Mouse (Mus musculus) stomach, postnatal 0 days (tissue): ENCODE measurements around the gene Asb16.

Experiments used
- CTCF ChIP-seq: IDR thresholded peaks from 2 replicates; pipeline ENCODE4 v1.5.1; 2016; ENCODE audit warnings: antibody characterized with exemption, low read depth, mild to moderate bottlenecking, moderate library complexity
- EP300 ChIP-seq: optimal IDR thresholded peaks from 2 replicates; pipeline ENCODE3; 2016; ENCODE audit warnings: antibody characterized with exemption

DNA sequence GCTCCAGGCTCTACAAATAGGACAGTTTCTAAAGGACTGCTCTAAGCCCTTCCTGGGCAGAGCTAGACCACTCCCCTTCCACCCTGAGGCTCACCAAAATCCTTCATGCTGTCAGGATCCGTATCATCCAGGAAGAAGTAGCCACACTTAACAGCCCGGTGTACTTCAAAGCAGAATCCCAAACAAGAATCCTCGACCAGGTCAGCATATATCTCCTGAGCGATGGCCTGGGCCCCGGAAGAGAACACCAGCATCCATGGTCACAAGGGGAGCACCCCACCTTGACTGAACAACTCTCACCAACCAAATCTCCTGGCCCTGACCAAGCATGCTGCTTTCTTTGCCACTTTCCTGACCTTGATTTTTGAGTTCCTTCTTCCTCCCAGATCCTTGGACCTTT is 25.9 kb downstream of the Asb16 start:
- TF ChIP-seq CTCF (no peak), EP300 (no peak)
